Mouse (Mus musculus) heart, adult 2 months (tissue): ENCODE measurements around the gene Plb1. TPM values are rescaled to one million over a fixed set of nuclear protein-coding genes. Genes with fewer than 3 reads are reported as not detected.

ENCODE experiments used
- DNase-seq, 2 experiments: peaks; one replicate each; pipeline ENCODE4 v3.0.0; 2021
- H3K27ac ChIP-seq: fragments of 200-600 bp; 2 replicates; pipeline ENCODE4 v1.8.1; 2022
- H3K27me3 ChIP-seq: fragments of 200-500 bp; 2 replicates; pipeline ENCODE4 v1.6.1; 2012; ENCODE audit warnings: mild to moderate bottlenecking, low read length, inconsistent platforms, mixed read lengths; ENCODE audit not compliant: control insufficient read depth, insufficient read depth
- H3K36me3 ChIP-seq: fragments of 200-500 bp; 2 replicates; pipeline ENCODE4 v1.6.1; 2012; ENCODE audit warnings: low read length, inconsistent platforms; ENCODE audit not compliant: control insufficient read depth, insufficient read depth
- H3K4me1 ChIP-seq: fragments of 200-500 bp; 2 replicates; pipeline ENCODE4 v1.6.1; 2011; ENCODE audit warnings: low read length; ENCODE audit not compliant: control insufficient read depth, insufficient read depth
- H3K4me3 ChIP-seq: fragments of 200-600 bp; 2 replicates; pipeline ENCODE4 v1.8.1; 2022
- H3K79me2 ChIP-seq: fragments of 200-500 bp; replicated peaks from 2 replicates; pipeline ENCODE4 v1.6.1; 2012; ENCODE audit warnings: mild to moderate bottlenecking, inconsistent platforms, low read length, moderate library complexity, mixed read lengths; ENCODE audit not compliant: control insufficient read depth, insufficient read depth
- H3K9ac ChIP-seq: fragments of 200-500 bp; 2 replicates; pipeline ENCODE4 v1.6.1; 2012; ENCODE audit warnings: low read depth, mild to moderate bottlenecking, control low read depth, inconsistent platforms, low read length, mixed read lengths
- CTCF ChIP-seq: fragments of 200-600 bp; IDR thresholded peaks from 2 replicates; pipeline ENCODE4 v1.8.1; 2022; ENCODE audit warnings: antibody characterized with exemption, mild to moderate bottlenecking, moderate library complexity
- EP300 ChIP-seq: fragments of 200-500 bp; IDR thresholded peaks from 2 replicates; pipeline ENCODE4 v1.6.1; 2011; ENCODE audit warnings: low read depth, low read length, control low read depth; ENCODE audit not compliant: insufficient read depth
- POLR2A ChIP-seq: fragments of 200-500 bp; IDR thresholded peaks from 2 replicates; pipeline ENCODE4 v1.6.1; 2011; ENCODE audit warnings: mild to moderate bottlenecking, low read depth, low read length, control low read depth; ENCODE audit not compliant: insufficient read depth
- WGBS: fragments of 180-500 bp; shearing (Covaris S2); methylation state at CpG from one replicate; pipeline ENCODE4 v1.1.7; 2018; 5-methylcytosine and 5-hydroxymethylcytosine counted together
- intact Hi-C: fragments of 180-260 bp; cut with DNase I; formaldehyde crosslinking; loops from one replicate; pipeline ENCODE4 v1.15.1; 2025
- long read RNA-seq: library from polyadenylated mRNA; stranded (forward); transcript quantifications from one replicate; pipeline ENCODE4 v2.0.0, GENCODE M21; 2021
- polyA plus RNA-seq: library from polyadenylated mRNA; depleted of rRNA; stranded (reverse); fragments of >200 nt; gene quantifications from 2 replicates; pipeline ENCODE4 v1.2.3, GENCODE M21; 2012; rRNA removed
- total RNA-seq, 2 experiments: library from RNA; stranded (reverse); gene quantifications; 2 replicates each; pipeline ENCODE4 v1.2.3; 2021

The Plb1 gene
- 1 to 10 TPM in 1 of 2 experiments, under 1 TPM in 1; 0.82 to 1.5 TPM for total RNA-seq
- 1.3 and 1.6 TPM in 2 replicates for polyA plus RNA-seq
- long read RNA-seq, partial matches to known transcripts, result 2 of 4 reads
- long read RNA-seq, other reads (novel, unspliced or antisense), result 2 of 4 reads

- no peak for DNase-seq
- Histone ChIP-seq H3K36me3 (no peaks in the 10 kb centered on the region), H3K9ac (no peak within 1 kb of the TSS), H3K4me3 (no peak within 1 kb of the TSS), H3K79me2 (no peaks in the 10 kb centered on the region), H3K27me3 (no peaks in the 10 kb centered on the region), H3K27ac (no peak within 1 kb of the TSS), H3K4me1 (no peaks in the 10 kb centered on the region)
- intact Hi-C loops, result no loop called here
- TF ChIP-seq CTCF, result no peak
- TF ChIP-seq POLR2A, result no peak
- TF ChIP-seq EP300, result no peak
- WGBS, result 77% methylated on average over 9 of the region's 9 CpGs
Measured at GRCm38 (mm10) chr5:32232474-32232873, at the start of gene Plb1. Plb1 (plus strand) TSS chr5:32232708.

- Histone ChIP-seq H3K36me3 (no peaks in the 10 kb centered on the region), H3K4me1 (no peaks in the 10 kb centered on the region), H3K79me2 (no peaks in the 10 kb centered on the region), H3K4me3 (no peak overlapping the region), H3K9ac (no peak overlapping the region), H3K27ac (no peak overlapping the region), H3K27me3 (no peaks in the 10 kb centered on the region)
- TF ChIP-seq POLR2A (no peak), CTCF (no peak), EP300 (no peak)
- intact Hi-C loops, result no loop called here
- DNase-seq, result no peak
- 60% methylated on average over 4 of the region's 4 CpGs for WGBS
Measured at GRCm38 (mm10) chr5:32182885-32183629, 49.5 kb upstream of the Plb1 start.

GRCm38 (mm10) chr5:32187717-32188116 lies 44.8 kb upstream of the Plb1 start:
- Histone ChIP-seq H3K4me1 (no peaks in the 10 kb centered on the region; the same call in 1 of the 2 replicates), H3K27ac (no peak overlapping the region), H3K4me3 (no peak overlapping the region), H3K79me2 (no peaks in the 10 kb centered on the region), H3K36me3 (no peaks in the 10 kb centered on the region), H3K27me3 (no peaks in the 10 kb centered on the region), H3K9ac (no peak overlapping the region)
- TF ChIP-seq EP300, result no peak
- no peak for TF ChIP-seq POLR2A
- no peak for TF ChIP-seq CTCF
- WGBS, result 48% methylated on average over 11 of the region's 11 CpGs
- intact Hi-C loops, result no loop called here
- no peak for DNase-seq

- TF ChIP-seq EP300 (no peak), CTCF (no peak), POLR2A (no peak)
- Histone ChIP-seq H3K27ac (no peak overlapping the region), H3K27me3 (no peaks in the 10 kb centered on the region), H3K79me2 (no peaks in the 10 kb centered on the region), H3K4me3 (no peak overlapping the region), H3K9ac (no peak overlapping the region), H3K4me1 (no peaks in the 10 kb centered on the region; the same call in 1 of the 2 replicates), H3K36me3 (no peaks in the 10 kb centered on the region)
- 94% methylated on average over 5 of the region's 5 CpGs for WGBS
- intact Hi-C loops, result no loop called here
- no peak for DNase-seq
Measured at GRCm38 (mm10) chr5:32191259-32191658, 41.2 kb upstream of the Plb1 start.

- DNase-seq, result peak in 1 of 2 experiments; percentile 42
- H3K27me3 ChIP-seq, result no peaks in the 10 kb centered on the region
- 43% methylated on average over 16 of the region's 16 CpGs for WGBS
- no peak overlapping the region for H3K9ac ChIP-seq
- no peak overlapping the region for H3K4me3 ChIP-seq
- H3K27ac ChIP-seq, result no peak overlapping the region
- intact Hi-C loops, result no loop called here
- H3K79me2 ChIP-seq, result no peaks in the 10 kb centered on the region
- H3K4me1 ChIP-seq, result no peaks in the 10 kb centered on the region; the same call in 1 of the 2 replicates
- H3K36me3 ChIP-seq, result no peaks in the 10 kb centered on the region
- TF ChIP-seq POLR2A (no peak), CTCF (no peak), EP300 (no peak)
Measured at GRCm38 (mm10) chr5:32192016-32192845, 40.3 kb upstream of the Plb1 start.
